Mouse (Mus musculus) adrenal gland, adult 18-20 months (tissue): Measurements from ENCODE around the gene Gm4491. TPM values are rescaled to one million over a fixed set of nuclear protein-coding genes. Genes with fewer than 3 reads are reported as not detected.

ENCODE experiments used
- DNase-seq, 2 experiments: peaks; one replicate each; pipeline ENCODE4 v3.0.0; 2021 to 2022; ENCODE audit warnings: low spot score in 2 of 2
- long read RNA-seq, 2 experiments: library from polyadenylated mRNA; stranded (forward); transcript quantifications; one replicate each; pipeline ENCODE4 v2.0.0; 2021
- total RNA-seq, 2 experiments: library from RNA; stranded (reverse); gene quantifications; 1 replicate in 1 of 2; 2 replicates in 1 of 2; pipeline ENCODE4 v1.2.3; 2021

The Gm4491 gene
- total RNA-seq, result not detected
- long read RNA-seq, experiment 1, result 0 reads
- long read RNA-seq, experiment 2, result 0 reads

- no peak for DNase-seq
Measured at GRCm38 (mm10) chr14:57115823-57116544, at the start of gene Gm4491. TSS of gene Gm4491 (minus strand) at chr14:57115883.

DNA sequence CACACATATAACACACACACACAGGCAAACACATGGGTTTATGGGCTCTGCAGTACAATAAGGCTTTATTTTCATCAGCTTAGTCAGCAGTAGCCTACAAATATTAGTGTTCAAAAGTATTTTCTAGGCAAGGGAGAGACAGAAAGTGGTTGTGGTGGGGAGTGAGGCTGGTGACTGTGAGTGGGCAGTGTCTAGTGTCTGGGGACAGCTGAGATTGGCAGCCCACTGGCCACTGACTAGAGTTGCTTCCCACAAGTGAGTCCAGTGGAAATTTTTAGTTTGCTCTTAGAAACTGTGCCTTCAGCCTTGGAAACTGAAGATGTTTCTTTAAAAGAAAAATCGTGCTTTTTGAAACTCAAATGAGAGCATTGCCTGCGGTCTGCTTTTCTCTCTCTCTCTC lies 46.1 kb upstream of the Gm4491 start:
- no peak for DNase-seq

GRCm38 (mm10) chr14:57161201-57161600 lies 45.5 kb upstream of the Gm4491 start:
- DNase-seq, result peak in 1 of 2 experiments; percentile 6

DNA sequence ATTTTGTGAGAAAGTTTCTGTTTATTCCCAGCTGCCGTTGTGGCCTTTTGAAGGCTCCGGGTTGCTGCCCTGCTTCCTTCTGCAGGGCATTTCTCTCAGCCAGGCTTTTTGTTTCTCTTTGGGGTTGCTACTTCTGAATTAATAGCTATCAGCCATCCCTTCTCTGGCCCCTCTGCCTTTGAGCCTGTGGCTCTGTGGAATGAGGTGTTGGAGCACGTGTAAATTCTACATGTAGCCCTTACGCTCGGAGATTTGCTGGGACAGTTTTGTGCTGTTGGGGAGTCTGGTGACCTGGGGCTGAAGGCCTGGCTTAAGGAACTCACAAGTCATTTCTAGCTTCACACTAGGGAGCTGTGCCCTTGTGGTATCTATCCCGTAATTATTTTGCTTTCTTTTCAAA lies 39.2 kb upstream of the Gm4491 start:
- DNase-seq, result no peak

DNA sequence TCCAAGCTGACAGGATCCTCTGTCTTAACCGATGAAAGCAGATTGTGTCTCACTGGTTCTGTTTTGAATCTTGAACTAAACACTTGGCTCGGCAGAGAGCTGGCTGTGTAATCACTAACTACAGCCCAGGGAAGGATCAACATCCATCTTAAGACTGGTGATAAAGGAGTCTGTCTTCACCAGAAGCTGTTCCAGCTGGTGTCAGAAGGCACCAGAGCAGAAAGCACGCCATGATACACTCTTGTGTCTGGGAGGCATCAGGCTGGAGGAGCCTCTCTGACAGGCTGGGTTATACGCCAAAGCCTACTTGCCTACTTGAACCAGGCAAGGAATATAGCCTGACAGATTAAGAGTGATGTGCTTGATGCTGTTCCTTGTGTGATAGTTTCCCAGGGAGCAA lies 30.1 kb upstream of the Gm4491 start:
- DNase-seq, result no peak

DNA sequence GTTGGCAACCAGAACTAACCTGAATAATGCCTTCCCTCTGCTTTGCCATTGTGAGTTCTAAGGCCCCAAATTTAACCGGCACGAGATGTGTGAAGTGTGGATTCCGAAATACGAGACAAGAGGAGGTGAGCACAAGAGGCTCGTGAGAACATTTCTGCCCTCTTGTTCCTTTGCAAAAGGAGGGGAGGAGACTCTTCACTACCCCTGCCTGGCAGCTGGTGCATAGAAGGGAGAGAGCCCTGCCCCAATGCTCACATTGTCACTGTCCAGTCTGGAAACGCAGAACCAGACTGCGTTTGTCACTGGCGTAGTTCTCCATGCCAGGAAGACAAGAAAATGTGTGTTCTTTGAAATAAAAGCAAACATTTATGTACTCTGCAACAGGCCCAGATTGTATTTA lies 19.6 kb upstream of the Gm4491 start:
- no peak for DNase-seq

GRCm38 (mm10) chr14:57133161-57133661 lies 17.5 kb upstream of the Gm4491 start, which contains the start of gene Gjb6:
TSS of gene Gjb6 (minus strand) at chr14:57133611.
- DNase-seq, result no peak

DNA sequence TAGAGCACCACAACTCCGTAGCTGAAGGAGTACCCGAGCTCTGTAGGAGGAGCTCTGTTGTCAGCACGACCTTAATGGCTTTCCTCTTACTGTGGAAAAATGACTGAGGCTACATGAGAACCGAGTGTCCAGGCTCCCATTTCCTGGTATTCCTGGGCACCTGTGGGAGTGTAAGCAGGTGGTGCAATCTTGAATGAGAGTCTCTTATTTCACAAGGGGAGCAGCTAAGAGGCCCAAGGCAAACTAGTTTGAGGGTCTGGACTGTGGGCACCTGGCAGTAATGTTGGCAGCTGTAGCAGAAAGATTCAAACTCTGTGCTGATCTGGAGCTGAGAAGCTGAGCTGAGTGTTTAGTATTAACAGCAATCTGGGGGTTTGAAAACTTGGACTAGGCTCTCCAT lies 11.7 kb upstream of the Gm4491 start:
- no peak for DNase-seq

- no peak for DNase-seq
Measured at GRCm38 (mm10) chr14:57122295-57122694, 6.6 kb upstream of the Gm4491 start.

GRCm38 (mm10) chr14:57109194-57109593 lies 6.5 kb downstream of the Gm4491 start:
- DNase-seq, result no peak

DNA sequence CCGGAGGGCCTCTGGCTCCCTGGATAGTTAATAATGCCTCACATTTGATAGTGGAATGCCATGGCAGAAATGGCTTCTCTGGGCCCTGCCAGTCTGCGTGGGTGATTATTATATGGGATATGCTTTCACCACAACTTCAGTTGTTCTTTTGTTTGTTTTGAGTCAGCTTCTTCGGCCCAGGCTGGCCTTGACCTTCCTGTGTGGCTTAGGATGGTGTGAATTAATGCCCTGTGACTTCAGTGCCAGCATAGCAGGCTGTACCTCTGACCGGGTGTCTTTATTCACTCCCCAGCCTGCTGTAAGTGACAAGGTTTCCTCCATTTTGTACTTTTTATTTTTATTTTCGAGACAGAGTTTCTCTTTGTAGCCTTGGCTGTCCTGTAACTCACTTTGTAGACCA lies 7.8 kb downstream of the Gm4491 start:
- DNase-seq, result no peak

DNA sequence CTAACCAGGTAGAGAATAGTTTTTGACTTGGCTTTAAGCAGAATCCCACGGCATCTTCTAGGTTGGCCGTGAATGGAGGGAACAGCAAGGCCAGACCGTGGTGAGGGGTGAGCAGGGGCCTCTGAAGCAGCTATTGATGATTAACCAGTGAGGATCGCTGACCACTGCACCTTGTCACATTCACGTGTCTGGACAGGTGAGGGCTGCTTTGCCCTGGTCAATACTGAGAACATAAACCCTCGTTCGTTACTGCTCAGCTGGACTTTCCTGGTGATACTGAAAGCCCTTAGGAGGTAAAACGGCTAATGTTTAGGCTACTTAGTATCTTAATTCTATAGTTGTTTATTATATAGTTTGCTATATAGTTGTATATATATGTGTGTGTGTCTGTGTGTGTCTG lies 8.6 kb downstream of the Gm4491 start:
- no peak for DNase-seq

DNA sequence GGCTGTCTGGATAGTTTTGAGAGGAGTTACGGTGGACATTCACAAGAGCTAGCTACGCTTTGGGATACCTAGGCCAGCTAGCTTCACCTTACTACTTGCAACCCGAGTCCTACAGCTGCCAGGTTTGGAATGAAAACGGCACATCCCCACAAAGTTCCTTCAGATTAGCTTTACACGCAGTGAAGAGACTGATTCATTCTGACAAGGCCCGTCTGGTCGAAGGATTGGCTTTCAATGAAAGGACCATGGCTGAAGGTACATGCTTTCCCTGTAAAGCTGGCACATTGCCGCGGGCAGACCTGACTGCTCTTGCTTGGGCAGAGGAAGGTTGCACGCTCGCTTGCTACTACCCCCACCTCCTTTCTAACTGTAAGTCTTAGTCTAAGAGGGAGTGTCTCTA lies 10.0 kb downstream of the Gm4491 start:
- no peak for DNase-seq

- no peak for DNase-seq
Measured at GRCm38 (mm10) chr14:57105111-57105510, 10.6 kb downstream of the Gm4491 start.

GRCm38 (mm10) chr14:57104106-57105023 lies 11.3 kb downstream of the Gm4491 start, which contains the start of gene Gjb2:
TSS of gene Gjb2 (minus strand) at chr14:57104702.
- peak; percentile 28 to 43 for DNase-seq

DNA sequence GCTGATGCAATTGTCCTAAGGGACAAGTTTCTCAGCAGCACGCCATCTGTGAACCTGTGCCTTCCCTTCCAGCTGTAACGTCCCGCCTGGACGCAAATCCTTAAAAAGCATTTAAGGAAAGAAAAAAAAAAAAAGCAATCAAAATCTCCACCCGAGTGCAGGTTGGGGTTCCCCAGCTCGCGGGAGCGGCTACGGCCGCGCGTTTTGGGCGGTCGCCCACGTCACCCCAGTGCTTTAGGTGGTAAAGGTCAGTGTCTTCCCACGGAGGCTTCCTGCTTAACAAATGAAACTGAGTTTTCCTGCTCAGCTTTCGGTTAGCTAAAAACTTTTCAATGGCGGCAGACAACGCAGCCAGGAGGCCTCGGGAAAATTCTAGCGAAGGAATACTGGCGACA lies 12.0 kb downstream of the Gm4491 start:
- peak; percentile 16 to 28 for DNase-seq

DNA sequence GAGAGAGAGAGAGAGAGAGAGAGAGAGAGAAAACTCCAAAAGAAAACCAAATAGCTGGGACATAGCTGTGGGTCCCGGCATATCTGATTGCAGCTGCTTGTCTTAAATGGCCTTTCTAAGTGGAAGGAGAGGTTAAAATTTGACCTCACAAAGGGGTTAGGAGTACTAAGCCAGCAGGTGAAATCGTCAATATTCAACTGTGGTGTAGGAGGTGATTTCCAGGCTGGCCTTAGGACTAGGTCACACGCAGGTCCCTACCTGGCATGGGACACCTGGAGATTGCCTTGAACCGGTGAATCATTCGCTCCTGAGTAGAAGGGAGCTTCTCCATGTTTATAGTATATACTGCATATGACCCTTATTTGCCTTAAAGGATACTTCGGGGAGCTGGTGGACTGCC lies 12.6 kb downstream of the Gm4491 start:
- DNase-seq, result no peak

- no peak for DNase-seq
Measured at GRCm38 (mm10) chr14:57101623-57102022, 14.1 kb downstream of the Gm4491 start.

DNA sequence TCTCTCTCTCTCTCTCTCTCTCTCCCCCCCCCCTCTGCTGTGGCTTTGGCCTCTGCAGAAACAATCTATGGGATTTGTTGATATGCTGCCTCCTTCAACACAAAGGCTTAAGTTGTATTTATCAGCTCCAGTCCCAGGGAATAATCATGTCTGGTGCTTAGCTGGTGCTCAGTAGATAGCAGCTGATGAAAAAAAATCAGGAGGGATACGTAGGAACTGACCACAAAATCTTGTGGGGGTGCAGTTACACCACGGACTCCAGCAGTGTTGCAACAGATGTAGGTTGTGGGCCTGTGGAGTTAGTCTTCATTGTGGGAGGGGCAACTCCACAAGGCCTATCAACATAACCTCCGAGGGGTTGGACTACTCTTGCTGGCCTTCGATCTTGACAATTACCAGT lies 19.8 kb downstream of the Gm4491 start:
- DNase-seq, result no peak

- peak; percentile 27 to 35 for DNase-seq
Measured at GRCm38 (mm10) chr14:57093029-57093428, 22.7 kb downstream of the Gm4491 start.

DNA sequence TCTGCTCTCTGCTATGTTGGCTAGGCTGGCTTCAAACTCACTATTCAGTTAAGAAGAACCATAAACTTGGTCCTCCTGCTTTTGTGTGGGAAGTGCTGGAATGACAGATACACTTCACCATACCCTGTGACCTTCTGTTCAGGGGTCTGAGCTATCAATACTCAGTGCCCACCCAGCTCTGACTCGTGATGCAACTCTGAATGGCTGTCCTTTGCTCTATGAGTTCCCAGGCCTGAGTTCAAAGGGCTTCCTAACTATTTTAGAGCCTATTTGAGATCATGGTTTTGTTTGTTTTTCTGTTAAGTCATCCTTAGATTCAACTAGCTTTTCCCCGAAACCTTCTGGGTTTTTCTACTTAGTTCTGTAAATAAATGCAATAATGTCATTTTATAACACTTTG lies 25.7 kb downstream of the Gm4491 start:
- DNase-seq, result no peak

DNA sequence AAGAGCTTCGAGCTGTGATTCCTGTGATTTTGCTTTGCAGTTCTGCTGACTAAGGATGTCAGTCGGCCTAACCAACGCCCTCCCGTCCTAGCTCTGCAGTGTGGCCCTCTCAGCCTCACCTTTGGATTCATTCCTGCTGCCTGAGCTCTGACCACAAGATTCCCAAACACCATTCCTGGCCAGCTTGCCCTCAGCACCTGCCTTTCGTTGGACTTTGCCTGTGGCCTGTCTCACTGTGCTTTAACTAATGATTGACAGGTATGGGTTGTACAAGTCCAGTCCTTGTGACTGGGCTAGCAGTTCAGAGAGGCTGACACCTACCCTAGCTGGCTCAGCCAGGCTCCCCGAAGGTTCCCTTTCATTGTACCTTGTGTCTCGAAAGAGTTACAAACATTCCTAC lies 26.6 kb downstream of the Gm4491 start:
- no peak for DNase-seq
